Mouse (Mus musculus): ENCODE results near the gene Gm19935.

DNA sequence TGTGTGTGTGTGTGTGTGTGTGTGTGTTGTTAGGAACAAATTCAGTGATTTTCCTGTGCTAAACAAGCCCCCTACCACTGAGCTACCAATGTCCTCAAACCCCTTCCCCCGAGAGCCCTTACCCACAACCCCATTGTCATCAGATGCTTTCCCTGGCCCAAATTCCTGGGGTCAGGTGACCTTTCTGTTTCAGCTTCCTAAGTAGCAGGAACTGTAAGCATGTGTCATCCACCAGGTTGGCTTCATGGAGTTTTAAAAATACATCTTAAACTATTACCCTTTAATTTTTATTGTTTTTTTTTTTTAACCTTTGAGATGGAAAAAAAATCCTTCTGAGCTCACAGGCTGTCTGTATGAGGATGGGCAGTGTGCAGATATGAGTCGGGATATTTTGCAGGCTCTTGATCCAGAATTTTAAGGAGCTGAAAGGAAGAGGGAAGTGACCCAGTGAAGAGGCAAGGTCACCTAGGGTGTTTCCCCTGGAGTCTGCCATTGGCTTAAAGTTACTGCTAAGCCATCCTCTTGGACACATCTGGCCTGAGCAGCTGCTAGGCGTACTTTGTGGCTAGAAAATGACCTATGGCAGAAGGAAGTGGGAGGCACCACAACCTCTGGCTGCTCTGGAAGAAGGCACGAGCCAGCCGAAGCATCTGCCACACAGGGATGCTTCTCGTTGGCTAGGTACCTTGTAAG lies 16.6 kb upstream of the Gm19935 start:
- TF ChIP-seq NANOG (IDR thresholded peaks at IDR 0.05; ENCODE audit: borderline replicate concordance, low read length), result no peak
- TF ChIP-seq CTCF (conservative IDR thresholded peaks at IDR 0.05; ENCODE audit: low read length), result no peak
